Mouse (Mus musculus): ENCODE data around the gene Baz1a. TPM values are rescaled to one million over a fixed set of nuclear protein-coding genes. Genes with fewer than 3 reads are reported as not detected.
"Not testable (repeated sequence)": the region's sequence is repeated elsewhere in the genome, so short reads cannot be mapped to it uniquely, and the experiment has no call there.

Gene Baz1a
- total RNA-seq, 4 experiments from 2014 or later = 10.4 to 17.8 (median 14.6) TPM

DNA sequence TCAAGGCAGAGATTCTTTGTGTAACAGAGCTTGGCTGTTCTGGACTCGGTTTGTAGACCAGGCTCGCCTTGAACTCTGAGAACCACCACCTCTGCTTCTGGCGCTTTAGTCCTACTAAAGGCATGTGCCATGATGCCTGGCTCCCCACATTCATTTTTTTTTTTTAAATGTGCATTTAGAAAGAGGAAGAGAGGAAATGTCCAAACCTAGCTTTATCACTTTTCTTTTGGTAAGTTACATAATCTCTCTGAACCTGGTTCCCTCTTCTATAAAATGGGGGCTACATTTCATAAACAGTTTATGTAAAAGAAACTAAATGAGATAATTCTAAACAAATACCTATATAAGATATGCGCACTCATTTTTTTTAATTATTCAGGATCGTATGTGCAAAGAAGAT is 33.2 kb downstream of the Baz1a start:
- DNase-seq = no peak

GRCm38 (mm10) chr12:54980532-54980931 is 33.6 kb downstream of the Baz1a start:
- no peak for DNase-seq

GRCm38 (mm10) chr12:54969033-54969432 is 45.1 kb downstream of the Baz1a start:
- no peak for DNase-seq

GRCm38 (mm10) chr12:54965532-54966160 is 48.5 kb downstream of the Baz1a start:
- no peak for DNase-seq

- peak; percentile 18 for DNase-seq
Measured at GRCm38 (mm10) chr12:54959569-54959968, 54.6 kb downstream of the Baz1a start.

DNA sequence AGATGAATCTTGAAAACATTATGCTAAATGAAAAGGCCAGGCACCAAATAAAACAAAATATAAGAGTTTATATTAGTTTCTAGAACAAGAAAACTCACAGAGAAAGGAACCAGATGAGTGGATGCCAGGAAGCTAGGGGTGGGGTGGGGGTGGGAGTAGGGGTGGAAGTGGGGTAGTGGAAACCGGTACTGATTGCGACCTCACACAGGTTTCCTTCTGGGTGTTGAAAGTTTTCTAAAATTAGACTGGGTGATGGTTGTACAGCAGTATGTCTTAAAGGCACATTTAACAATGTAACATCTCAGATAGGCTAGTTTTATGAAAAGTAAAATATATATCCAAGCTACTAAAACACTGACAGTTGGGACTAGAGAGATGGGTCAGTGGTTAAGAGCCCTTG is 57.2 kb downstream of the Baz1a start:
- no peak for DNase-seq

DNA sequence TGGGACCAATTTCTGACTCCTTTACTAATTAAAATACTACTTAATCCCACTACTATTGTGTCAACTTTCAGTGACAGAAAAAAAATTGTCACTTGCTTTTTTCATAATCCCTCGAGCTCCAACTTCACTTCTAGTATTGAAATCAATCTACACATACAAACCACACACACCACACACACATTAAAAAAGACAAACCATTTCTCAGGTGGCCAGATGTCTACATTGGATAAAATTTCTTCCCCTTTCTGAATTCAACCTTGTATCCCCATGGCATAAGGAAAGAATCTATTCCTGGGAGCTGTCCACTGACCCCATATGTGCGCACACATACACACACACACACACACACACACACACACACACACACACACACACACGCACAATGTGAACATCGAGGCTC is 57.7 kb downstream of the Baz1a start:
- DNase-seq = no peak

DNA sequence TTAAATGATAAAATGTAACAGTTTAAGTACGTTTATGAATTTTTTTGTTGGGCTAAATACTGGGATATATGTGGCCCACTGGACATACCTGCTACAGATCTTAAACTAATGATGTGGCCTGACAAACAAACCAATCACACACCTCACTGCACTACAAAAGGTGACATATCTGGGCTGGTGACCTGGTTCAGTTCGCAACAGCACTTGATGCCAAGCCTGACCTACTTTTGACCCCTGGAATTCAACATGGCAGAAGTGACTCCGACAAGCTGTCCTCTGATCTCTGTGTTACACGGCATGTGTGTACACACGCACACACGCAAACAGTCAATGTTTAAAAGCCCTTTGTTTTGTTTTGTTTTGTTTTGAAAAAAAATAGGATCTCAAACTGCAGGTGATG is 68.0 kb downstream of the Baz1a start:
- DNase-seq = no peak

GRCm38 (mm10) chr12:54942586-54943157 is 71.5 kb downstream of the Baz1a start:
- DNase-seq = not testable (repeated sequence)

GRCm38 (mm10) chr12:54937581-54938343 is 76.4 kb downstream of the Baz1a start:
- DNase-seq = not testable (repeated sequence)

DNA sequence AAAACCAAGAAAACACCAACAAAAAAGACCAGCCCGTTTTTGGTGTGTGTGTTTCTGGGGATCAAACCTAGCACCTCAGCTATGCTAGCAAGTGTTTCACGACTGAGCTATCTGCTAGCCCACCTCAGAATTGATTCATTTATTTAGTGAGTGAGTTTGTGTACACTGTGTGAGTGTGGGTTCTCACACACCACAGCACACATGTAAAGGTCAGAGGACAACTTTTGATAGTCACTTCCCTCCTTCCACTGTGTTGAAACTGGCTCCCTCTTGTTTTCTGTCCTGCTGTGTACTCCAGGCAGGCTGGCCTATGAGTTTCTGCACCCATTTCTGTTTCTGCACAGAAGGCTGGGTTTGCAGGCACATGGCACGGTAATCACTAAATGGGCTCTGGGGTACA is 103.8 kb downstream of the Baz1a start:
- no peak for DNase-seq

DNA sequence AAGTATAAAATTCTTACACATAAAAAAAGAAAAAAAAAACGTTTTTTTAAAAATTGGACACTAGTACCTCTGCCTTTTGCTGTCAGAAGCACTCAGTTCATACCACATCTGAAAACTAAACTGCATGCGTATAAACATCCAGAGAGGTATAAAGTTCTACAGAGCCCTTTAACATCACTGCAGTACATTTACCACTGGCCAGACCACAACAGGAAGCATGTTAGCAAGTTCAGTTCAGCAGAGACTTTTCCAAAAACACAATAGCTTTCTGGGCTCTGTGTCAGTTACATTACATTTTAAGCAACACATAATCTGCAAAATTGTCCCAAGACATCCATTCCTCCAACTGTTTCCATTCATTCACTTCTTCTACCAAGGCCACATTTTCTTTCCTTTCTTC is 121.6 kb downstream of the Baz1a start:
- not testable (repeated sequence) for DNase-seq

DNA sequence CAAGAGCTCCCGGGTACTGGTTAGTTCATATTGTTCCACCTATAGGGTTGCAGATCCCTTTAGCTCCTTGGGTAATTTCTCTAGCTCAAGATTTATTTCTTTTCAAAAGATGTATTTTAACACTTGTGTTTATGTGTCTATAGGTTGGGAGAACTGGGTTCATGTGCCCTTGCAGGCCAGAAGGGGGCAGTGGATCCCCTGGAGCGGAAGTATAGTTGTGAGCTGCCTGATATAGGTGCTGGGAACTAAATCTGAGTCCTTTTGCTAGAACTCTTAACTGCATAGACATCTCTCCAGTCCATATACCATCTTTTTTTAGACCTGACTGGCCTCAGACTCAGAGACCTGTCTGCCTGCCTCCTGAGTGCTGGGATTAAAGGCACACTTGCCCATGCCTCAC is 123.7 kb downstream of the Baz1a start:
- DNase-seq = no peak

GRCm38 (mm10) chr12:54887580-54888127 is 126.5 kb downstream of the Baz1a start:
- DNase-seq = no peak

GRCm38 (mm10) chr12:54879630-54880029 is 134.5 kb downstream of the Baz1a start:
- DNase-seq = peak; percentile 33

GRCm38 (mm10) chr12:54879211-54879610 is 134.9 kb downstream of the Baz1a start:
- no peak for DNase-seq

DNA sequence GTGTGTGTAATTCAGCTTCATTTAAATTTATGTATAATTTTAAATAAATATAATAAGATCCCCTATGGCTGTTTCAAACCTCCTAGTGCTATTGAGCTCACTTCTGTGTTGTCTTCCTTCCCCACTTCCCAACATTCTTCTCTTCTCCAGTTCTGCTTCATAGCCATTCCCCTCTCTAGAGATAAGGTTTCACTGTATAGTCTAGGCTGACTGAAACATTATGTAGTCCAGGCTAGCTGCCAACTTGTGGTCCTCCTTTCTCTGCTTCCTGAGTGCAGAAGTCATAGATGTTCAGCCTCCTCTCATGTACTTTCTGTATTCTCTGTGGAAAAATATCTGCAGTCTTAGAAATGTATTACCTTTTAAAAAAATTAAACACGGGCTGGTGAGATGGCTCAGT is 136.3 kb downstream of the Baz1a start:
- DNase-seq = no peak

- DNase-seq = no peak
Measured at GRCm38 (mm10) chr12:54876879-54877278, 137.3 kb downstream of the Baz1a start.

DNA sequence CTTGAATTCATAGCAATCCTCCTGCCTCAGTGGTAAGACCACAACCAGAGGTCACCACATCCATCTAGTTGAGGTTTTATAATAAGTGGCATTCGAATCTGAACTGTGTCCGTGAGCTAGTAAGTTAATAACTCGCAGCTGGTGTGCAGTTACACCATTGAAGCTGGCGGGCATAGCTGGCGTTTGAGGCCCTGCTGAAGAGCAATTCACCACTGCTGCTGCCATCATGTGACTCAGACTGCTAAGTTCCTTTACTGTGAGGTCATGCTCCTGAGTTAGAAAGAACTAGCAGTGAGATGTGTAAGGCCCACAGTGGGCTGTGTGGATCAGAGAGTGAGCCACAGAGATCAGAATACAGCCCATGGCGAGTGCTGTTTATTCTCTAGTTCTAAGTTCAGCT is 139.4 kb downstream of the Baz1a start:
- DNase-seq = no peak

DNA sequence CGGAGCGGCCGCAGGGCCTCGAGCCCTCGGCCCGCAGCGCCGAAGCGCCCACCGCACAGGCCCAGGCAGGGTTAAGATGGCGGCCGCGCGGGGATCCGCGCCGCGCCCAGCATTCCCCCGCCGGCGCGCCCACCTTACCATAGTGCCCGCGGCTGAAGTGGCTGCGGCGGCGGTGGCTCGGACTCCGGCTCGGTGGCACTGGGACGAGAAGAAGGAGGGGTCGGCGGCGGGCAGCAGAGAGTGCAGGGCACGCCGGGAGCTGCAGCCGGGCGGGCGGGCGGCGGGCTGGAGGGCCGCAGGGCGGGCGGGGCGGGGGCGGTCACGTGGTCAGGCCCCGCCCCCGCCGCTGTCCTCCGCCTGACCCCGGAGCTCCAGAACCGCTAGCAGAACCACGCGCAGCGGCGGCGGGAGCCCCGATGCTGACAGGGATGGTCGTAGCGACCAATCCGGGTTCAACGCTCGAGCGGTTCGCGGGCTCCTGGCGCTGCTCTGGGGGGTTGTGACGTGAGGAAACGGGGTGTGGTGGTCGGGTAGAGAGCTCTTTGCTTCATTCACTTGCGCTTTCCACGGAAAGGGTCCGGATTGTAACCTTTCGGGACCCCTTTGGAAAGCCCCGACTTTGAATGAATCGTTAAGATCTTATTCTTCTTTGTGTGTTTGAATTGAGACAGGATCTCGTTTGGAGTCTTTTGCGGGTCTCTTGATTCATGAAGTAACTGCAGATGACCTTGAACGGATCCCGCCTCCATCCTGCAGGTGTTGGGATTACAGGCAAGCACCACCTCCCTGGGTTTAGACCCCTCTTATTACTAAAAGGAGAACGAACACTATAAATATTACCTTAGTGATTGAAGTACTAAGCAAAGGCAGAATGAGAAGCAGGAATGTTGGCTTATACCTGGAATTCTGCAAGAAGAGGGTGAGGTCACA is 151.3 kb downstream of the Baz1a start, which contains the start of gene Cfl2:
Gene Cfl2, minus strand, starts transcription at position 272 of the 930 bp plus-strand sequence.
- DNase-seq = peak; percentile 76

- peak; percentile 23 for DNase-seq
Measured at GRCm38 (mm10) chr12:54861991-54862605, 152.1 kb downstream of the Baz1a start.

DNA sequence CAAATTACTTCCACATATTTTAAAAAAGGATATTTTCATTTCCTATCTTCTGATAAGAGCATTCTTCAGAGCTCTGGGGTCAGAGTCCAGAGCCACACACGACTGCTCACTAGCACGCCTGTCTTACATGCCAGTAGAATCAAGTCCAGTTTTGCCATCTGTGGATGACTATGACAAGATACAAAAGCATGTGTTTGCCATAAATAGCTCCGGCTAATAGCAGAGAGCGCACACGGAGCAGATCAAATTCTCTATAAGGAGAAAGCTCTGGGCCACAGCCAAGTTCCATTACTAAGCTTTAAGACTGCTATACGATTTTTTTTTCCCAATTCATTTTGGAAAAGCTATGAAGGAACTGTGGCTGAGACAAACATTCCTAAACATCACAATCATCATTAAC is 154.6 kb downstream of the Baz1a start:
- no peak for DNase-seq

Data from adrenal gland, adult 8-10 months (tissue).